Mouse (Mus musculus) bone marrow macrophage, adult 2 months (primary cell): ENCODE data around the gene Myct1.

Source experiments
- CTCF ChIP-seq: IDR thresholded peaks from 2 replicates; pipeline ENCODE4 v1.5.1; 2012; ENCODE audit warnings: low read depth, mild to moderate bottlenecking, low read length, moderate library complexity
- POLR2A ChIP-seq: IDR thresholded peaks from 2 replicates; pipeline ENCODE4 v1.6.1; 2012; ENCODE audit warnings: mild to moderate bottlenecking, low read depth, low read length, borderline replicate concordance

DNA sequence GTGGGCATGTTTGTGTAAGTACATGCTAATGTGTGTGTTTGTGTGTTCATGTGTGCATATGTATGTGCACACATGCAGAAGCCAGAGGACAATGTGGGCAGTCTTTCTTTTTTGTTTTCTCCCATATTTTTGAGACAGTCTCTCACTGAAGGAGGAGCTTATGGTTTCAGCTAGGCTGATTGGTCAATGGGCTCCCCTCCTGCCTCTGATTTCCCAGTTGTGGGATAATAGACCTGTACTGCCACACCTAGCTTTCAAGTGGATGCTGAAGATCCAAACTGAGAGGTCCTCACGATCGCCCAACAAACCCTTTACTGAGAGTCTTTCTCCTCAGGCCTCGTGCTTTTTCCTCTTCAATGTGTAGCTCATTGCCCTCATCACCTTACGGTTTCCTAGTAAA is 31.9 kb upstream of the Myct1 start:
- TF ChIP-seq CTCF (no peak), POLR2A (no peak)
